Mouse (Mus musculus): ENCODE data around the gene Psg28.
"Not testable (repeated sequence)": the region's sequence is repeated elsewhere in the genome, so short reads cannot be mapped to it uniquely, and the experiment has no call there.

Psg28 gene

DNA sequence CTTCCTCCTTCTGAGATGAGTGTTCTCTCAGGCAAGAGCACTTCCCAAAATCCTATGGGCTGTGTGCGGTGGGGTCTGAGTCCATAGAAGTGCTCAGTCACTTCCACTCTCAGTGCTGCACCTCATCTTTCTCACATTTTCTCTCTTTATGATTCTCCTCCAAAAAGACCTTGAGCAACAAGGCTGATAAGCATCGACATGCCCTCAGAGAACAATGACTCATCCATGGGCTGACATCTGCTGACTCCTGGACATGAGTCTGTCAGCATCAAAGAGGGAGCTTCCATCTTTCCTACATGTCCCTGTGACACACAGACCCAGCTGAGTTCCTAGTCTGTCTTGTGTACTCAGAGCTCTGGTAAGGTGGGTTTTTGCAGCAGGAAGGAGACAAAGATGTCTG, at the start of gene Psg28:
Gene Psg28 (minus strand): TSS at position 101 of the 400 bp plus-strand sequence.
- not testable (repeated sequence) for DNase-seq (ENCODE audit: low spot score)

DNA sequence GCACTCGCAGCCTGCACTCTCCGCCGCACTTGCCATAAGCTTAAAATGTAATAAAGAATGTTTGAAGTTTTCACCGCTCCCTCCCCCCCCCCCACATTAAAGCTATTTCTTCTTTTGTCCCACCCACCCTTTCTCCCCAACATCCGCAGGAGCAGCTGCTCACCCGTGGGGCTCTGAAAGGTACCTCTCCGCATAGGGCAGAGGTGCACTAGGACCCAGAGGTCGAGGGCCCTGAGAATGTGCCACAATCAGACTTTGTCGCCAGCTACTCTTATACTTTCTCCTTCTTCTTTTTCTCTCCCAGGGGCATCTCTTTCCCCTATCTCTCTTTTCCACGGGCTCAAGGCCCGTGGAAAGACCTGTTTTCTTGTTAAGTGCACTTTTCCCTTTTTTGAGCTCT, 28.4 kb downstream of the Psg28 start:
- DNase-seq (ENCODE audit: low spot score) = no peak

DNA sequence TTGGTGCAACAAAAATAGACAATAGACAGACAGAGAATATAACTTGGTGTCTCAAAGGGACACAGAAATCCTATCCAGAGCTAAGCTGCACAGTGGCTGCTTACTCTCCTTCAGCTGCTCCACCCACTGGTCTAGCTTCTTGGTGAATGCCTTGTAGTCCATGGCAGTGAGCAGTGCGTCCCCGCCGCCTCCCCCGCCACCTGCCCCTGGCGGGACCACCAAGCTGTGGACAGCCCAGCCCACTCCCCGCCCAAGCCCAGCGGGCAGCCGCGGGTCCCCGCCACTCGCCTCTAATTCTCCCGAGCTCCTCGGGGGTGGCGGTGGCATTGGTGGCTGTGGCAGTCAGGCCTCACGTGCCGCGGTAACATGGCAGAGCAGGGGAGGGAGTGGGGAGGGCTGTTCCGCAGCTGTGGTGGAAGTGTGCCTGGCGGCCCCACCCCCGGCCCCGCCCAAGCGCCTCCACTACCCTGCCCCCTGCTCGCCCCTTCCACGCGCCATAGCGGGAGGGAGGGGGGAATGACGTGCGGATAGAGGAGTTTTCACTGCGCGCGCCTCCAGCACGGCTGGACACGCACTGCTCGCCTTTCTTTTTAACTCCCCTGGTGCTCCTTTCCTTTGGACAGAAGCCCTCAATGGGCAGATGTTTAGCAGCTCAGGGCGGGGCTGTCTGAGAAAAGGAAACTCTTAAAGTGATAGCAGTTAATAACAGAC, 29.2 kb downstream of the Psg28 start:
- no peak for DNase-seq (ENCODE audit: low spot score)

DNA sequence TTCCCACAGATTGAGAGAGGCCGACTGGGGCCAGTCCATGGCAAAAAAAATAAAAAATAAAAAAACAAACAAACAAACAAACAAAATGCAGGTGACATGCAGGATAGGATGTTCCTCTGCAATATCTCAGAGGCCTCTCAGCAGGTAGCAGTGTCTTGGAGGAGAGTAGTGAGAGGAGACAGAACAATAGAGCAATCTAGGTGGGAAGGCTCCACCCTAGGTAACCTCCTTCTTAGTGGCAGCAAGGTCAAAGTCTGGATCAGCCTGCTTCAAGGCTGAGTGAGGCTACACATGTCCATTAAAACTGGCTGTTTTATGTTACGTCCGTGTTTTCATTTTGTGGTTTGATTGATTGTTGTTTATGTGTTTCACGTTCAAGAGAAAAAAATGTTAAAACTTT, 40.4 kb downstream of the Psg28 start:
- DNase-seq (ENCODE audit: low spot score) = not testable (repeated sequence)

DNA sequence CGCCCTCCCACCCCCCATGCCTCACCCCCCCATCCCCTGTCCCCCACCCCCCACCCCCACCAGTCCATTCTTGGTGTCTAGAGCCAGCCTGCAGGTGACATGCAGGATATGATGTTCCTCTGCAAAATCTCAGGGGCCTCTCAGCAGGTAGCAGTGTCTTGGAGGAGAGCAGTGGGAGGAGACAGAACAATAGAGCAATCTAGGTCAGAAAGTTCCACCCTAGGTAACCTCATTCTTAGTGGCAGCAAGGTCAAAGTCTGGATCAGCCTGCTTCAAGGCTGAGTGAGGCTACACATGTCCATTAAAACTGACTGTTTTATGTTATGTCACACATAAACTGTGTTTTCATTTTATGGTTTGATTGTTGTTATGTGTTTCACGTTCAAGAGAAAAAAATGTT, 53.5 kb downstream of the Psg28 start:
- DNase-seq (ENCODE audit: low spot score) = no peak
